Mouse (Mus musculus): Measurements from ENCODE around the gene 3110001I22Rik. TPM values are rescaled to one million over a fixed set of nuclear protein-coding genes. Genes with fewer than 3 reads are reported as not detected.

3110001I22Rik gene
- polyA plus RNA-seq, 1 experiment = 1.1 TPM

DNA sequence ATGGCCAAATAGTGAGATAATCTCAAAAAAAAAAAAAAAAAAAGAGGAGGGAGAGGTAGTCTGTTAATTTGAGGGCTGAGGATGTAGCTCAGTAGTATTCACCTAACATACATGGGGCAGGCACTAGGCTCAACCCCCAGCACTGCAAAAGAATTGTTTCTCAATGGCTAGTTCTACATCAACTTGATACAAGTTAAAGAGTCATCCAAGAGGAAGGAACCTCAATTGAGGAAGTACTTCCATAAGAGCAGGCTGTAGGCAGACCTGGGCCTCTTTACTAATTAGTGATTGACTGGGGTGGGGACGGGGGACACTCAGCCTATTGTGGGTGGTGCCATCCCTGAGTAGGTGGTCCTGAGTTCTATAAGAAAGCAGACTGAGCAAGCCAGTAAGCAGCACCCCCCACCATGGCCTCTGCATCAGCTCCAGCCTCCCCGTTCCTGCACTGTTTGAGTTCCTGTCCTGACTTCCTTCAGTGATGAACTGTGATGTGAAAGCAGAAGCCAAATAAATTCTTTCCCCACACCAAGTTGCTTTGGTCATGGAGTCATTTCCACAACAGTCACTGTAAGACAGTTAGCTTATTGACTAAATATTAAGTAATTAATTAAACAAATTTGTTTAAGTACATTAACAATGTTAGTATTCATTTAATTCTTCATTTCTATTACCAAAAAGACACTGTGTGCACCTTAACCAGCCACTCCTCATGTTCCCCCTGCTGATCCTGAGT, 45.3 kb downstream of the 3110001I22Rik start:
- Histone ChIP-seq H3K27ac (ENCODE audit: control insufficient read depth, insufficient read depth, low read depth, low read length) (no peak overlapping the region), H3K4me3 (ENCODE audit: control insufficient read depth, low read depth, low read length) (no peak overlapping the region), H3K4me1 (ENCODE audit: control insufficient read depth, insufficient read depth, low read length) (no peaks in the 10 kb centered on the region), H3K27me3 (ENCODE audit: control insufficient read depth, insufficient read depth, low read length) (no peaks in the 10 kb centered on the region), H3K36me3 (ENCODE audit: control insufficient read depth, insufficient read depth, low read length) (no peaks in the 10 kb centered on the region)
- TF ChIP-seq POLR2A (IDR thresholded peaks at IDR 0.05; ENCODE audit: control insufficient read depth, low read depth, low read length) (no peak), CTCF (IDR thresholded peaks at IDR 0.05; ENCODE audit: control insufficient read depth, insufficient read depth, insufficient replicate concordance, low read depth, low read length) (no peak)

DNA sequence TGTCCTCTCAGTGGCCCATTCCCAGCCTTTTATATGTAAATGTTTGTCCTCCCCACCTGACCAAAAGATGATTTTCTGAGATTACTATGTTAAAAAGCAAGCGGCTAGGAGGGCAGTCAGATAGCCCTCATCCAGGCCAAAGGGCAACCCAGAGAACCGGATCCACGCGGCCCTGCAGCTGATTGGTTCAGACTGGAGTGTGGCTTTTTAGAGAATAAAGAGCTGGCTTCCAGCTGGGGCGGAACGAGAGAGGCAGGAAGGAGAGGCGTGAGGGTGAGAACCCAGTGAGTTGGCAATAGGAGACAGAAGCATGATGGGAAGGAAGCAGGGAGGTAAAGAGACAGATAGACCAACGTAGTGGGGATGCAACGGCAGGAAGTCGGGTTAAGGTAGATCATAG, 51.2 kb downstream of the 3110001I22Rik start:
- no peaks in the 10 kb centered on the region for H3K27me3 ChIP-seq (ENCODE audit: control insufficient read depth, insufficient read depth, low read length)
- H3K36me3 ChIP-seq (ENCODE audit: control insufficient read depth, insufficient read depth, low read length) = no peaks in the 10 kb centered on the region
- peaks cover 4% of the 10 kb centered on the region for H3K4me1 ChIP-seq (ENCODE audit: control insufficient read depth, insufficient read depth, low read length)
- H3K27ac ChIP-seq (ENCODE audit: control insufficient read depth, insufficient read depth, low read depth, low read length) = no peak overlapping the region
- TF ChIP-seq CTCF (IDR thresholded peaks at IDR 0.05; ENCODE audit: control insufficient read depth, insufficient read depth, insufficient replicate concordance, low read depth, low read length) (no peak), POLR2A (IDR thresholded peaks at IDR 0.05; ENCODE audit: control insufficient read depth, low read depth, low read length) (no peak)
- no peak overlapping the region for H3K4me3 ChIP-seq (ENCODE audit: control insufficient read depth, low read depth, low read length)

DNA sequence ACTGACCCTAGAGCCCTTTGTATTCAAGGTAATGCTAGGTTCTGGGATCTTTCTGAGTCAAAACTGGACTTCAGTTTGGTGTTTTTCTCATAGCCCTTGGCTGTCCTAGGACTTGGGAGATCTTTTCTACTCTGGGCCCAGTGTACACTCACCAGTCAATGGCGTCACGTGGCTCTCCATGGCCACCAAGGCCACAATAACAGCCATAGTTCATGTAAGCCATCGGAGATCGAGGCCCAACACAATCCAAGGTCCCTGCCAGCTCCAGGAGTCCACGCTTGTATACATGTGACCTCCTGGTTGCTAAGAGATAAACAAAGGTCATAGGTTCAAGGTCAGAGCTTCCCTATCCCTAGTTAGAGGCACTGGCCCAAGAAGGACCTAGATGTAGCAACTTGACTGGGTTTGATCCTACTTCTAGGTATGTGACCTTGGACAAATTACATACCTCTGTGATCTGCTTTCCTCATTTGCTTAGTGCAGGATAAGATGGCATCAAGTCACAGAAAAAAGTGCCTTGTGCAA, 56.1 kb downstream of the 3110001I22Rik start:
- TF ChIP-seq CTCF (IDR thresholded peaks at IDR 0.05; ENCODE audit: control insufficient read depth, insufficient read depth, insufficient replicate concordance, low read depth, low read length) (no peak), POLR2A (IDR thresholded peaks at IDR 0.05; ENCODE audit: control insufficient read depth, low read depth, low read length) (no peak)
- Histone ChIP-seq H3K4me3 (ENCODE audit: control insufficient read depth, low read depth, low read length) (peak overlapping the region; percentile 51), H3K36me3 (ENCODE audit: control insufficient read depth, insufficient read depth, low read length) (no peaks in the 10 kb centered on the region), H3K4me1 (ENCODE audit: control insufficient read depth, insufficient read depth, low read length) (peaks cover 9% of the 10 kb centered on the region), H3K27me3 (ENCODE audit: control insufficient read depth, insufficient read depth, low read length) (no peaks in the 10 kb centered on the region), H3K27ac (ENCODE audit: control insufficient read depth, insufficient read depth, low read depth, low read length) (no peak overlapping the region)

Other genes with a start within 250 kb of the 3110001I22Rik start
- 17.0 and 21.7 TPM in 2 replicates for gene Parn, start 3.8 kb upstream of the 3110001I22Rik start, polyA plus RNA-seq (2012; rRNA removed)
- gene Bfar, start 71 bp upstream of the 3110001I22Rik start, polyA plus RNA-seq (2012; rRNA removed) = 12.2 and 13.0 TPM in 2 replicates
- gene Pla2g10, start 59.1 kb downstream of the 3110001I22Rik start, polyA plus RNA-seq (2012; rRNA removed) = 176 and 193 TPM in 2 replicates
- 5.4 and 6.3 TPM in 2 replicates for gene Rrn3, start 108.8 kb downstream of the 3110001I22Rik start, polyA plus RNA-seq (2012; rRNA removed)
- 21.6 and 25.7 TPM in 2 replicates for gene Ntan1, start 146.9 kb downstream of the 3110001I22Rik start, polyA plus RNA-seq (2012; rRNA removed)
- gene Pdxdc1, start 231.2 kb downstream of the 3110001I22Rik start, polyA plus RNA-seq (2012; rRNA removed) = 180 and 182 TPM in 2 replicates
- 2.7 and 2.9 TPM in 2 replicates for gene Mpv17l, start 231.2 kb downstream of the 3110001I22Rik start, polyA plus RNA-seq (2012; rRNA removed)